Mouse (Mus musculus) lung, postnatal 25 days (tissue): ENCODE measurements around the gene Naaladl1.
A peak's percentile ranks its signal among the peaks of the same experiment; 100 is the strongest.

Source experiments
- DNase-seq: peaks from one replicate; pipeline ENCODE4 v3.0.0; 2022; ENCODE audit warnings: low spot score

The Naaladl1 gene

DNA sequence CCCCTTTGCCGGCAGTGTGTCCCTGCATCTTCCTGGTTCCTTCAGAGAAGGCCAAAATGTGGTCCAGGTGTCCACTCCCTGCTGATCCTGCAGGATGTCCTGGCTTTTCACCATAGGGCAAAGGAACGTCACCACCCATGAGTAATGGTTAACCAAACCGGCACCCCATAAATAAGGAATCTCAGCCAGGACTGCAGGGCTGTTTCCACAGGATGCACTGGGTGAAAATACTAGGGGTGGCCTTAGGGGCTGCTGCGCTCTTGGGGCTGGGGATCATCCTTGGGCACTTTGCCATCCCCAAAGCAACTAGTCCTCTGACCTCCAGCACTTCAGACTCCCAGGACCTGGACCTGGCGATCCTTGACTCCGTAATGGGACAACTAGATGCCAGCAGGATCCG lies at the start of gene Naaladl1:
TSS of gene Naaladl1 (plus strand) at position 197 of the 400 bp plus-strand sequence.
- DNase-seq = no peak

DNA sequence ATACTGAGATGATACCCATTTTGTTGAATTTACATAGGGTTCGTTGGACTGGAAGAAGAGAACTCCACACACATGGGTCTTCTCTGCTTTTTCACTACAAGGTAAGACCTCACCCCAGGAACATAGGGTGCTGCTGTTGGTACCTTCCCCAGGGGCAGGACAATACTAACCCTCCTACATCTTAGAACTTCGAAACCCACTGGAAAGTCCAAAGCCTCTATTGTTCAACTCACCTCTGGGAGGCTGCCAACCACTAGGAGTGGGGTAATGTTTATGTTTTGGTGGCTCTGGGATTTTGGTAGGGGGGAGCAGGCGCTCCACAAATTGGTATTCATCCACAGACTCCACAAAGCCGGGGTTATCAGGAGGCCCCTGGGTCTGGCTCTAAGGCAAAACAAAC lies 48.9 kb upstream of the Naaladl1 start:
- DNase-seq = no peak

DNA sequence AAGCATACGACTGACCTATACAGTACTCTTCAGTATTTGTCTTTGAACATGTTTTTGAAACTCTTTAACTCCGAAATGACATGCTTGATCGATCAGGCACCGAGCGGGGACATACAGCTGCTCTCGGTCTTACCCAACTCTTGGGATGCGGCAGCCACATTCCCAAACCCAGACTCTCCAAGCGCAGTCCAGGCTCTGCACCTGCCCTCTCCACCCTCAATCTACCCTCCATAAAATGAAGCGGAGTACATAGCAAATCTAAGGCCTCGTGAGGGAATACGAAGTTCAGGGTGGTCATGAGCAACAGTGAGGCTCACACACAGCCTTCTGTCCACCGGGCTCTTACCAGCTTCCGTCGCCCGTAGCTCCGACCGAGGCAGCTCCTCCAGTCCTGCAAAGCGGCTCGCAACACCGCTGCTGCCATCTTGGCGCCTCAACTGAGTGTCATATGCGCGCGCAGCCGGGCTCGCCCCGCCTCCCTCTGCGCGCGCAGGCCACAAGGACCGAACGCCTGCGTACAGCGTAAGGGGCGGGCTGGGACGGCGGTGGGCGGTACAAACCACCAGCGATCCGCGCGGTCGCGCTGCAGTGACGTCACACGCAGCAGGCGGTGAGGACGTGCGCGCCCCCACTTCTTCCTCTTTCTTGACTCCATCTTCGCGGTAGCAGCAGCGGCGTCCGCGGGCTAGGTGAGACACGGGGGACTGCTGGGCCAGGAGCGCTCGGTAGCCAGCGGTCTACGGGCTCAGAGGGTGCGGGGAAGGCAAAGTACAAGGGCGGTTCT lies 48.1 kb upstream of the Naaladl1 start, which contains the start of the genes Mrpl49 and Fau:
TSS of gene Mrpl49 (minus strand) at position 473 of the 784 bp plus-strand sequence.
TSS of gene Fau (plus strand) at position 532 of the 784 bp plus-strand sequence.
- DNase-seq = peak; percentile 98

DNA sequence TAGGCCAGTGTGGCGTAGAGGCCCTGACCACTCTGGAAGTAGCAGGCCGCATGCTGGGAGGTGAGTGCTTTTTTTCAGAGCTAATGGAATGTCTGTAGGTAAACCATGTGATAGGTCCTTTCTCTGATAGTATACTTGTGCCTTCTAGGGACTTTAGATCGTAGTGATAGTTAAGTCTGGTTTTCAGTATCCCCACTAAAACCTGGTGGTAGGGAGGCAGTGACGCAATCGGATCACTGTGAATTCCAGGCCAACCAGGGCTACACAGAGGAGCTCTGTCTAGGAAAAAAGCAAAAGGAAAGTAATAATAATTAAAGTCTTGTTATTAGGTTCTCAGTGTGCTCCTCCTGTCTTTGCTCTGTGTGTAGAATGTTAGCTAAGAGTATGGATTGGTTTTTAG lies 47.1 kb upstream of the Naaladl1 start:
- no peak for DNase-seq

DNA sequence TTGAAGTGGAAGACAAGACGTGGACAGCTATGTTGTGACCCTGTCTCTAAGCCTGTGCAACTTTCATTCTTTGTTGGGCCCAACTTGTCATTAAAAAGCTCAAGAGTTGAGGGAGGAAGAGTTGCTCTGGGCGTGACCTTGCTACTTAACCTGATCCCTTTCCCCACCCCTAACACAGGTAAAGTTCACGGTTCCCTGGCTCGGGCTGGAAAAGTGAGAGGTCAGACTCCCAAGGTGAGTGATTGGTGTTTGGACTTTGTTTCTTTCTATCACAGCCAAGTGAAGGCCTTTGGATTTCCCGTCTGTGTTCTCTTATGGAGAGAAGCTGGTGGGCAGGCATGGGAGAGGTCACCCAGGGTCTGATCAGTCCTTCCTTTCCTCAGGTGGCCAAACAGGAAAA lies 46.6 kb upstream of the Naaladl1 start:
- no peak for DNase-seq

DNA sequence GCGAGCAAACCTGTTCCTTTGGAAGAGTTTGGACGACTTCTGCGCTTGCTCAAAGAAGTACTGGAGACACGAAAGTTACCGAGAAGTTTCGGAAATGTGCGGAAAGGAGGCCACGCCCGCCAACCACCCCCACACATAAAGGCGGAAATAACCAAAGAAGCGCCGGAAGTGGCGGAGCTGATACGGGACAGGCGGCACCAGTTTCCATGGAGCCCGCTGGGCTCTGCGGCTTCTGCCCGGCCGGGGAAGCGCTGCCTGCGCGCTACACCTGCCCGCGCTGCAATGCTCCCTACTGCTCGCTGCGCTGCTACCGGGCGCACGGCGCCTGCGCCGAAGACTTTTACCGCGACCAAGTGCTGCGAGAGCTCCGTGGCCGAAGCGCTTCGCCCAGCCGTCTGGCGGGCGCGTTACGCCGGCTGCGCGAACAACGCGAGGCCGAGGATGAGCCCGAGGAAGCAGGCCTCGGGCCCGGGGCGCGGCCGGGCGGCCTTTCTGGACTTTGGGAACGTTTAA lies 44.5 kb upstream of the Naaladl1 start, which contains the start of gene Znhit2:
TSS of gene Znhit2 (plus strand) at position 172 of the 513 bp plus-strand sequence.
- DNase-seq = peak; percentile 97

DNA sequence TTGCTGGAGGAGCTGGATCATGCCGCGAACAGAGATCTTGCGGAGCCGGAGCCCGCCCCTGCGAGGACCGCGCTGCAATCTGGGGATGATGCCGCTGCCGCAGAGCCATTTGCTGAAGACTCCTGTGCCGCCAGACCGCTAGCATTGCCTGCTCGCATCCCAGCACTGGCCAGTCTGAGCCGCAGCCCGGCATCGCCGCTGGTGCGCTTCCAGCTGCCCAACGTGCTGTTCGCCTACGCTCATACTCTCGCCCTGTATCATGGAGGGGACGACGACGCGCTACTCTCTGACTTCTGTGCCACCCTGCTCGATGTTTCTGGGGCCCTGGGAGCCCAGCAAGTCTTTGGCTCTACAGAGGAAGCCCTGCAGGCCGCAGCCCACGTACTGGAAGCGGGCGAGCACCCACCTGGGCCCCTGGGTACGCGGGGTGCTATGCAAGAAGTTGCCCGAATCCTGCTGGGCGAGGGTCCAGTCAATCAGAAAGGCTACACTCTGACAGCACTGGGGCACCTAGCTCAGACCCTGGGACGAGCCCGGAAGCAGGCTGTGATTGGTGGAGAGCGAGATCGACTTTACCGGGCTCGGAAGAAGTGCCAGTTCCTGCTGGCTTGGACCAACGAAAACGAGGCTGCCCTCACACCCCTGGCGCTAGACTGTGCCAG lies 43.8 kb upstream of the Naaladl1 start:
- peak; percentile 46 for DNase-seq

DNA sequence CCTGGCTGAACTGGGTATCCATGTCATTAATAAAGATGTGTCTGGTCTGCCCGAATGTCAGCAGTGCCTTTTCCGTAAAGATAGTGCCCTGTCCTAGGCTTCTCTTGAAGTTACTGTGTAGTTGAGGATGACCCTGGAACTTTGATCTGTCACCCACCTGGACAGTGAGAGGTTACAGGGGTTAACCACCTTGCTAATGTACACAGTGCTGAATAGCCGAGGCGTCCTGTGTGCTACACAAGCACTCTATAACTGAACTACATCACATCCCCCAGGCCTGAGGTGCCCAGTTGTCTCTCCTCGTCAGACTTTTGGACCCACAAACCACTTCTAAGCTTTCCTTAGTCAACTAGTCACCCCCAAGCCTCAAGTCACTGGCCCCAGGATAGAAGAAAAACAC lies 43.2 kb upstream of the Naaladl1 start:
- no peak for DNase-seq

DNA sequence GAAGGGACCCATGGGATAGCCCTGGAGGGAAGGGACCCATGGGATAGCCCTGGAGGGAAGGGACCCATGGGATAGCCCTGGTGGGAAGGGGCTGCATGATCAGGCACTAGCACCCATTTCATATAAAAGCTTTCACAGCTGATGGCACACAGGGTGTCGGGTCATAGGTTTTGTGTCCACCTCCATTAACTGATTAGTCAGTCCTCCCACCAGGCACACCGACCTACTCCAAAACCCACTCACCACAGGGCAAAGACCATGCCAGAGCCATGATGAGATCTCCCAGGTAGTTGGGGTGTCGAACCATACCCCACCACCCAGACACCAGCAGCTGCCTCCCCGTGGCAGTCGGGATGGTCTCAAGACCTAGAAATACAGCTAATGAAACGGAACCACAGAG lies 42.5 kb upstream of the Naaladl1 start:
- no peak for DNase-seq

DNA sequence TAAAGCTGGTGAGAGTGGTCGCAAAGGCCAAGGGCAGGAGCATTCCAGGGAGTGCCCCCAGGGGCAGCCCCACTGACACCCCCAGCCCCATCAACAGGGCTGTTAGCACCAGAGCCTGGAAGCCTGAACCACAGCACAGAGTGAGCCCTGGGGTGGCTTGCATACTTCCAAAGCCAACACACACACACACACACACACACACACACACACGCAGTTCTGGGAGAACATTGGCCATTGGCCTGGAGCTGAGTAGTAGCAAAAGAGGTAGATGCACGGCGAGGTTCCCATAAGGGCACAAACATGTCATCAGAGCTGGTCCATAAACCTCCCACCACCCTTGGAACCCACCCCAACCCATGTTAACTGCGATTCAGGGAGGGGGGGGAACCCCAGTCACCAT lies 39.0 kb upstream of the Naaladl1 start:
- no peak for DNase-seq

DNA sequence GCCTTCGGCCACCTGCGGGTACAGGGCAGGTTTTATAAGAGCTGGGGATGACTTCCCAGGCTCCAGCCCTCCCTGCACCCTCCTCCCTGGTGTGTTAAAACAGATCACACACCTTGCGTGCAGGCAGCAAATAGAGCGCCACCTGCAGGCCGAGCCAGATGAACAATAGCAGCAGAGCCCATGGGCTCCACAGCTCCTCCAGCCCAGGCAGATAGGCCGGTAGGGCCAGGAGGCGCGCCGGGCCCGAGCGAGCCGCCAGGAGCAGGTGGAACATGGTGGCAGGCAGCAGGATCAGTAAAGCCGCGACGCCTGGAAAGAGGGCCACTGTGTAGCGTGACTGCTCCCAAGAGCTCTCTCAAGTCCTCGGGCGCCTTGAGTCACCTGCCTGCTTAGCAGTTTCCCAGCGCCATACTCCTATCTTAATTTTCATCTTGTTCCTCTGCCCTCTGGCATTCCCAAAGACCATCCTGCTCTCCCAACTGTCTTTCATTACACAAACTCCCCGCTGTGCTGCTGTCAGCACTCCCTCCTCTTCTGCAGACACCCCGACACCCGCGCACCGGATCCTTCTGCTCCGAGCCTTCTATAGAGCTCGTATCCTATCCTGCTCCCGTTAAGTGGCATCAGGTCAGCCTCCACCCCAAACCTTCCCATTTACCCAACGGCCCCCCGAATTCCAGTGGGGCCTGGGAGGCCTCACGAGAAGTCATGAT lies 38.4 kb upstream of the Naaladl1 start:
- peak; percentile 79 for DNase-seq

DNA sequence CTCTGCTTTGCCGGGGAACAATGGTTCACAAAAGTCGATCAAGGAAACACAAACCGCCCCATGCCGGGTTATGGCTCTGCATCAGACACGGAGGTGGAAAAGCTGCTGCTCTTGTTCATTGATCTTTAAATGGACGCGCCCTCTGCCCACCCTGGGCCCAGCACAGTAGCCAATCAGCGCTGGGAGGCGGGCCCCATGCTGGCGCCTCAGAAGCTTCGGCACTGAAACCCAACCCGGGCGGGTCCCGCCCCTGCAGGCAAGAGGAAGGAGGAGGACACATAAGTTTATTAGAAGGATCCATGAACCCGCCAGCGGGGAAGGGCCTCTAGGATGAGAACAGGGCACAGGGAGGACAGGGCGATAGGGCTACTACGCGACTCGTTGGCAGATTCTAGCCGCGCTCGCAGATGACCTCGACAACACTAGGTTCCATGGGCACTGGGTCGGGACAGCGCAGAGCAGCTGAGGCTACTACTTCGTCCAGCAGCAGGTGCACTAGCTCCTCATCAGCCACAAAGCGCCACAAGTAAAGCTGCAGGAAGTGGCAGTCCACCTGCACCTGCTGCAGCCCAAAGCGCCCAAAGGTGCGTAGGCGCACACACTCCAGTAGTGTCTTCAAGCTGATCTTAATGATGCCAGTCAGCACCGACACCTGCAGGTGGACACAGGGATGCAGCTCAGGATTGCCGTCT lies 37.7 kb upstream of the Naaladl1 start, which contains the start of gene Tm7sf2:
TSS of gene Tm7sf2 (minus strand) at position 650 of the 692 bp plus-strand sequence.
- DNase-seq = peak; percentile 93

DNA sequence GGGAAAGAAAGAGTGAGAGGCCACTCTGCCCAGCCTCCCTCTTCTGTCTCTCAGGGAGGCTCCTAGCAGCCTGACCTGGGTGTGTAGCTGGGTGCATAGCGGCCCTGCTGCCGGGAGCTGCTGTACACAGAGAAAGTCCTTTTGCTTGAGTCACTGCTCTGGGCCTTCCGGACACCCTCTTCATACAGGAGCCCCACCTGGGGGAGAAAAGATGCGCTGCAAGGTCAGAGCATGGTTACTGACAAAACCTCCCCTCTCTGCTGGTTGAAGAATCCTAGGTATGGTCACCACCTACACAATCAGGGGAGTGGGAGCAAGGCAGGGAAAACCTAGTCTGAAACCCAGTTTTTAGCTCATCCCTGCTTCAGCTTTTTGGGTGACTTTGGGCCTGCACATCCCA lies 36.6 kb upstream of the Naaladl1 start:
- no peak for DNase-seq

DNA sequence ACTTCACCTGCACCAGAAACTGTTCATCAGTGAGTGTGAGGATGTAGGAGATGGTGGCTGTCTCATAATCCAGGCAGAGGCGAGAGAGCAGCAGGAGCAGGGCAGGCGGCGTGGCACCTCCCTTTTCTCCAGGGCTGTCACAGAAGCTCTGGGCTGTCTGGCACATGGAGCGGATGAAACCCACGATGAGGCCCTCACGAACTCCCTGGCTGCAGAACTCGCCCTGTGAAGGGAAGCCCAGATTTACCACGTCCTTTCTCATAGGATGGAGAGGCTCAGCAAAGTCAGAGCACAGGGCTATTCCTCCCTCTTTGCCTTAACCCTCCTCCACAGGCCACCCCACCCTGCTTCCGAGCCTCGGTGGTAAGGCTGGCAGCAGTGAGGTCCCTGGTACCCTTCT lies 35.7 kb upstream of the Naaladl1 start:
- no peak for DNase-seq

DNA sequence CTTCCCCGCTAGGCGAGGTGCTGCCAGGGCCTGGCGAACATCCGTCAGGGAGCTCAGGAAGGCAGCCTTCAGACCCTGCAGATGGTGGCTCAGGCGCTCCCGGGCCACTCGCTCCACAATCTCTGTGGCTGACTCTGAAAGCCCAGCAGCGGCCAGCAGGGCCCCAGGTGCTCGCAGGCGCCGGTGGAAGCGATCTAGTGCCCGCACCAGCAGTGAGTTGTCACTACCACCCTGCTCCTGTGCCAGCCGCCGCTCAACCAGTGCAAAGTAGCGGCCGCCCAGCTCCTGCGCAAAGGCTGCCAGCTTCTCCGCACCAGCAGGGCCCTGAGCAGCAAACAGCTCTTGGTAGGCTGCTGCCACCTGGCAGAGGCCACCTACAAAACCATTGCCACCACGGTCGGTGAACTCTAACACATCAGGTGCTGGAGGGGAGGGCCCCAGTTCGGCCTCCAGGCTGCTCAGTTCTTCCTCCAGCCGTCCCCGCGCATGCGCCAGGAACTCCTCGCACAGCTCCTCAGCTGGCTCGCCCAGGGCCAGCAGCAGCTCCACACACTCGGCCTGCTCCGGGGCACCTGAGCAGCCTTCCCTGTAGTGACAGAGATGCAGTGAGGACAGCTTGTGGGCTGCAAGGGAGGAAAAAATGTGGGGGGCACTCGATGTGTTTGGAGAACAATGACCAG lies 34.9 kb upstream of the Naaladl1 start:
- no peak for DNase-seq

DNA sequence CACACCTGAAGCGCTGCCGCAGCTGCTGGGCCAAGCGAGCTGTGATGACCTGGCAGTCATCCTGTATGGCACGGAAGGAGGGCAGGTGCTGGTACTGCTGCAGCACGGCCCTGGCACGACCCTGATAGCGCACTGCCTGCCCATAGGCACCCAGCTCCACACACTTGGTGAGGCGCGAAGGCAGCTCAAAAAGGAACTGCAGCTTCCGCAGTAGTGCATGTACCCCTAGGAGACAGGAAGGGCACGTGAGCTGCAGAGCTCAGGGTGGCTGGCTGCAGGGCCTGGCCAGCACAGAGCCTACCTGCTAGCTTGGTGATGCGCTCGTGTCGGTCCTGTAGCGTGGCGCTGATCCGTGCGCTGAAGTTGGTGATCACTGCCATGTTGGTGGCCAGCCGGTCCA lies 34.3 kb upstream of the Naaladl1 start:
- no peak for DNase-seq

DNA sequence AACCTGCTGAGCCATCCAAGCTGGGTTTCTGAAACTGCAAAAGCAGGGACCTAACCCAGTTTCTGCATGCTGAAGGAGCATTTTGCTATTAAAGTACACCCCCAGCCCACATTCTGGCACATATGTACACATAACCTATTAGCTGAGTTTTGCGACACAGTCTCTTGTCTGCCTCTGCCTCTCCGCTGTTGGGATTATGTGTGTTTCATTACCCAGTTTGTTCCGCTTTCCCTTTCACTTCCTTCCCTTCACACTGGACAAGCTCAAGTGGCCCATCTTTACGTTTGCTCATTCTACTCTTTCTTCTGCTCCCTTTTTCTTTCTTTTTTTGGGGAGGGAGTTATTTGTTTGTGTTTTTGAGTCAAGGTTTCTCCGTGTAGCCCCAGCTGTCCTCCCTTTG lies 31.7 kb upstream of the Naaladl1 start:
- no peak for DNase-seq

DNA sequence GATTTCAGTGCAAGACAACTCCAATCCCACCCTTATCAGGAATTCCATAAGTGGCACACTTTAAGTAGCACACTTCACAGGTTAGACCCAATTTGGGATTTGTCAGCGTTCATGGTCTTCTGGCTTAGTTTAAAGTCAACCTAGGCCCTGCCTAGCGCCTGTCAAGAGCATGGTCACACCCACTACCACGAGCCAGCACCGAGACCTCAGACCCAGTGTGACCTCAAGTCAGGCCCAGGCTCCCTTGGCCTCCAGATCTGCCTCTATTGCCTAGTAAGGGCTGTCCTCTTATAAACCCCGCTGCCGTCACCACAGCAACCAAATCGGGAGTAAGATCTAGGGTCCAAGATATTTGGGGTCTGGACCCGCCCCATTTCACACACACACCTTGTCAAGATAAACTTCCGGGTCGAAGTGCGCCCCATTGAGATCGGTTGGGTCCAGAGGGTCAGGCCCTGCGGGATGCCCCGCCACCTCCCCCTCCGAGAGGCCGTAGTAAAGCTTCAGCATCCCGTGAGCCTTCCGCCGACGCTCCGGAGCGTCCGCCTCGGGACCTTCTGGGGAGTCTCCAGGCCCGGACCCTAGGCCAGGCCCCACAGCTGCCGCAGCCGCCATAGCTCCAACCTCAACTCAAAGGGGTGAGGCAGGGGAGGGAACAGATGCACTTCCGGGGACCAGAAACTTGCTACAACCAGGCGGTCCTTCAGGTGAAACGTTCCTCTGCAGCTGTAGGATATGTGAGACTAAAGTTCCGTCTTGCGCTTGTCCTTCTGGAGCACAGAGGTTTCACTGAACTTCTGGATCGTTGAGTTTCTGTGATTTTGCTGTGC lies 28.8 kb upstream of the Naaladl1 start, which contains the start of gene Vps51:
TSS of gene Vps51 (minus strand) at position 668 of the 830 bp plus-strand sequence.
- peak; percentile 90 for DNase-seq

DNA sequence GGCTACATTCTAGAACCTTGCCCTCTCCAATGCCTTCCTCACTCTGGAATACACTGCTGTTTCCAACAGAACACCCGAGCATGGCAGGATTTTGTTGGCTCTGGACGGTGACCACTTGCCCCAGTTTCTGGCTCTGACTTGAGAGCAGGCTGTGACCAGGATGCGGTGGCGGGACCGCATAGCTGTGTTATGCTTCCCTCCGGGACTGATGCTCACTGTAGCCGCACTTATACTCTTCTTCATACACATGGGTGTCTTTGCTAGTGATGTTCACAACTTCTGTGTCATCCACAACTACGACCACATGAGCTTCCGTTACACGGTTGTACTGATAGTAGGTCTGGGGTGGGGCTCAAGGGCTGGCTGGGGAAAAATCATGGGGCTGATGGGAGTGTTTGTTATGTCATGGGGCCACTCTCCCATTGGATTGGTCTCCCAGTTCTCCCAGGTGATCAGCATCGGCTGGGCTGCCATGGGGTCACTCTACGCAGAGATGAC lies 25.6 kb upstream of the Naaladl1 start, which contains the start of gene Tmem262:
TSS of gene Tmem262 (plus strand) at position 51 of the 498 bp plus-strand sequence.
- no peak for DNase-seq

DNA sequence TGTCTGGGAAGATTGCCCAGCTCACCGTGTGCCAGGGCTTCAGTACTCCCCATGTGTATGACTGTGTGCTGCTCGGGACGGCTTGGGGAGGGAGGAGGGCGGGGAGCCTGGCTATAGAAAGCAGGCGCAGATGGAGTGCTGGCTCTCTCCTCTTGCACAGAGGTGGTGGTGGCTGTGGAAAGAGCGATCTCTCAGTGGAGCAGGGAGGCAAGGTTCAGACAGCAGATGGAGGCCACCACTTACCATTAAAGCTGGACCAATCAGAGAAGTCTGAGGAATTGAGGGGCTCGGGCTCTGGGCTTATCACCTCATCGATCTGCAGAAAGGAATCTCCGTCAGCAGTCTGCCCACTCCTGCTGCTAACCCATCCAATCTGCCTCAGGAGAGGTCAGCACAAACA lies 23.4 kb upstream of the Naaladl1 start, which contains the start of gene Gm28374:
TSS of gene Gm28374 (minus strand) at position 101 of the 400 bp plus-strand sequence.
- DNase-seq = no peak
